Mouse (Mus musculus): ENCODE measurements at regions not wholly inside any gene's neighbourhood (a gene's known extent, or its start where the extent isn't known, plus 50 kb on each side); places are given as distances from the start of the nearest gene placed in this dataset.

DNA sequence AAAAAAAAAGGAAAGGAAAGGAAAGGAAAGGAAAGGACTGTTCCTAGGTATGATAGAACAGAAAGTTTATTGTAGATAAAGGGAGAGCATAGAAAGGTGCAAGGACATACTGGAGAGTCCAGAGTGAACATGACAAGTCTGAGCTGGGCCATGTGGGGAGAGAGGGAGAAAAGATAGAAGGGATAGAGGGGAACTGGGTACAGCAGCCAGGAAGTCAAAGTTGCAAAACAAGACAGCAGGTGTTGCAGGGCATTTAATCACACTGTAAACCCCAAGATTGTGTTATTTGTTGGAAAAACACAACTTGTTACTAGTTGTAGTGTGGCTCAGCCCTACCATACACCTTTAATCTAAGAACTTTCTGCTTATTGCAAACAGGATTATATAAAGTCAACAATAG, 110.6 kb upstream of the Gm28710 start:
- no peak for DNase-seq (ENCODE audit: low spot score)

- DNase-seq (ENCODE audit: low spot score) = no peak
Observed at GRCm38 (mm10) chr5:16684079-16684478, 107.5 kb upstream of the Gm28710 start.

DNA sequence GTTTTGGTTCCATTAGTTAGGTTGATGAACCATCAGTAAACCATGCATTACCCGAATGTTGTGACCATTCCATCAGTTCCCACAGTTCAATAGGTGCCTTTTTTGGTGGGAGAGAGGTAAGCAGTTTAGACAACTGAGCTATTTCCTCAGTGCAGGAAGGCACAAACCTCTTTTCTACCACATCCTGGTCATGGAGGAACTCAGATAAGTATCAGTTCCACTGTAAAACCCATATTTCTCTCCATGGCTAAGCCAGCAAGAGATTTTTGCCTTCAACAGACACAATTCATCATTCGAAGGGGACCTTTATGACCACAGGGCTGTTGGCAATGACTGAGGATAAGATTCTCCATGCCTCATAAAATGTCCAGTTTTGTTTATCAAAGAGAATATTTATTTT, 92.3 kb upstream of the Gm28710 start:
- DNase-seq (ENCODE audit: low spot score) = no peak

- peak; percentile 19 for DNase-seq (ENCODE audit: low spot score)
Observed at GRCm38 (mm10) chr5:16700546-16700945, 91.1 kb upstream of the Gm28710 start.

GRCm38 (mm10) chr5:16702675-16703074, 88.9 kb upstream of the Gm28710 start:
- no peak for DNase-seq (ENCODE audit: low spot score)

DNA sequence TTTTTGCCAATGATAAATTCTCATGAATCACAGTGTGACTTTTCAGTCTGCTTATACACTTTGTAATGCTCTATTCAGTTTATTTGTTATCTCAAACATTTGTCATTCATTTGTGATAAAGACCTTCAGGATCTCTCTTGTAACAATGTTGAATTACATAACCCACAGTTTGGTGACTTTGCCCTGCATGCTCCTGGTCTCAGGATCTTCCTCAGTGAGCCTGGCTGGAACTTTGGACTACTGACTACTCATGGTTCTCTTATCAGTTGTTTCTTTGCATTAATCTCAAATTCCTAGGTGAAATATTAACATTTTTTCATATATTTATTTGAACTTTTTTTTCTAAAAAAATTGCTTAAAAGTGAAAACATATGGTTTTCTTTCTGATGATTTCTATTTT, 75.7 kb upstream of the Gm28710 start:
- no peak for DNase-seq (ENCODE audit: low spot score)

GRCm38 (mm10) chr5:16716391-16716790, 75.2 kb upstream of the Gm28710 start:
- DNase-seq (ENCODE audit: low spot score) = no peak

- no peak for DNase-seq (ENCODE audit: low spot score)
Observed at GRCm38 (mm10) chr5:16724820-16725219, 66.8 kb upstream of the Gm28710 start.

Data from c-Kit-positive CD71-positive TER-119-positive erythroid progenitor cells, embryonic 14.5 days (primary cell).